Mouse (Mus musculus) heart, postnatal 0 days (tissue): ENCODE measurements around the gene Hivep3.

Experiments used
- CTCF ChIP-seq: IDR thresholded peaks from 2 replicates; pipeline ENCODE4 v1.5.1; 2016; ENCODE audit warnings: antibody characterized with exemption, control low read depth, low read depth
- EP300 ChIP-seq: IDR thresholded peaks from 2 replicates; pipeline ENCODE4 v1.6.1; 2016; ENCODE audit warnings: antibody characterized with exemption, low read depth

DNA sequence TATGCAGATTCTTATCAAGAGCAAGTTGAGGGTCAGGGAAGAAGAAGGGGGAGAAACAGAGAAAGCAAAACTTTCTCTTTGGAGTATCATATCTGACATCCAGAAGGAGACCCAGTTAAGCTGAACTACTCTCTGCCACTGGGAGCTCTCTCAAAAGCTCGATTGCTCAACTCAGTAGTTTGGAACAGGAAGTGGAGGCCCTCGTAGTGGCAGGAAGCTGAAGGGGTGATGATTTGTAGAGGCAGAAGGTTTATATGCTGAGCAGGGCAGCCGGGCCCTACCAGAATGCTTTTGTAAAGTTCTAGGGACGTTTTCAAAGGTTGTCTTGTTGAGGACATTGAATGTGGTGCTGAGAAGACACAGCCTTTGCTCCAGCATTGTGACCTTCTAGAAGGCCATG lies 5.1 kb downstream of the Hivep3 start:
- TF ChIP-seq CTCF (no peak), EP300 (no peak)
